Mouse (Mus musculus): Measurements from ENCODE around the gene Ckm. TPM values are rescaled to one million over a fixed set of nuclear protein-coding genes. Genes with fewer than 3 reads are reported as not detected.

Gene Ckm
- total RNA-seq, 2 experiments from 2014 or later = not detected

DNA sequence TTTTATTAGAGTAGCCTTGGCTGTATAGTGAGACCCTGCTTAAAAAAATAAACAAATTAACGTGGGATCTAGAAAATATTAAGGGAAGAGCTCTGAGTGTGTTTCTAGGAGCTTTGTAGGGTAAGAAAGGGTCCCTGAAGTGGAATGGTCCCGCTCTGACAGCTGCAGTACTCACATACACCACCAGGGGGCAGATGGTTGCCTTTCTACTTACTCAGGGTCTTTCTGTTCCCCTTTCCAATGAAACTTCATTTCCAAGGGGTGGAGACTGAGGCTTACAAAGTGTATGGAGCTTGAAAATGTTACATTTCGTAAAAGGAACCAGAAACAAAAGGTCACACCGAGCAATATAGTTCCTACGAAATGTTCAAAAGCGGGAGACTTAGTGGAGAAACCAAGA lies 56.9 kb downstream of the Ckm start:
- no peak for ATAC-seq (replicated peaks; ENCODE audit: low FRiP score, poor library complexity, severe bottlenecking)

DNA sequence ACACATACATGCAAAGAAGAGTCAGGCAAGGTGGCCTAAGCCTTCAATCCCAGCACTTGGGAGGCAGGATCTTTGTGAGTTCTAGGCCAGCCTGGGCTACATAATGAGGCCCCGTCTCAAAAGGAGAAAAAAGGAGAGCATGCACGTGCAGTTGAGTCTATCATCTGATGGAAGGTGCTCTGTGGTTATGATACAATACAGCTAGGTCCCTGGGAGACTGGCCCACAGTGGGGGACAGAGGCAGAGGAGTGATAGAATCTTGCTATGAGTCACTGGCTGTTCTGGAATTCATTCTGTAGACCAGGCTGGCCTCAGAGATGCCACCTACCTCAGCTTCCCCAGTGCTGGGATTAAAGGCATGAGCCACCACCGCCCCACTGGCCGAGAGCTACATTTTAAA lies 57.9 kb downstream of the Ckm start:
- ATAC-seq (replicated peaks; ENCODE audit: low FRiP score, poor library complexity, severe bottlenecking) = no peak

DNA sequence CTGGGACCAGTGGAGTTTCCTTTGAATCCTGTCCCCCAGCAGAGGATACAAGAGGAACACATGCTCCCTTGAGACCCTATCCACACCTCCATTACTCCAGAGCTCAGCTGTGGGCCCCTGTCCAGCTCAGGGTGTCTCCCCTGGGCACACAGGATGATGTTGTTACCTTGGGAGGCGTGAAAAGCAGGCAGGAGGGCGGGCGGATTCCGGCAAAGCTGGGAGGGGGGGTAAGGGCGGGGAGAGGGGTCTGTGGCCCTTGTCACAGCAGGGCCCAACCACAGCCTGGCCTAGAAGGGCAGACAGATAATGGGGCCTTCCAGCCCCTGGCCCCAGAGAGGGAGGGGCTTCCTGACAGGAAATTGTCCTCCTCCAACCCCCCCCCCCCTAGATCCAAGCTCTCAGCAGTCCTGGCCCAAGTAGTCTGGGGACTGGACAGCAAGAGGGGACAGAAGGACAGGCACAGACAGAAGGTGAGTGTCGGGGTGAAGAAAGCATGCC lies 58.4 kb downstream of the Ckm start, which contains the start of gene Exoc3l2:
TSS of gene Exoc3l2 (plus strand) at position 448 of the 498 bp plus-strand sequence.
- no peak for ATAC-seq (replicated peaks; ENCODE audit: low FRiP score, poor library complexity, severe bottlenecking)

DNA sequence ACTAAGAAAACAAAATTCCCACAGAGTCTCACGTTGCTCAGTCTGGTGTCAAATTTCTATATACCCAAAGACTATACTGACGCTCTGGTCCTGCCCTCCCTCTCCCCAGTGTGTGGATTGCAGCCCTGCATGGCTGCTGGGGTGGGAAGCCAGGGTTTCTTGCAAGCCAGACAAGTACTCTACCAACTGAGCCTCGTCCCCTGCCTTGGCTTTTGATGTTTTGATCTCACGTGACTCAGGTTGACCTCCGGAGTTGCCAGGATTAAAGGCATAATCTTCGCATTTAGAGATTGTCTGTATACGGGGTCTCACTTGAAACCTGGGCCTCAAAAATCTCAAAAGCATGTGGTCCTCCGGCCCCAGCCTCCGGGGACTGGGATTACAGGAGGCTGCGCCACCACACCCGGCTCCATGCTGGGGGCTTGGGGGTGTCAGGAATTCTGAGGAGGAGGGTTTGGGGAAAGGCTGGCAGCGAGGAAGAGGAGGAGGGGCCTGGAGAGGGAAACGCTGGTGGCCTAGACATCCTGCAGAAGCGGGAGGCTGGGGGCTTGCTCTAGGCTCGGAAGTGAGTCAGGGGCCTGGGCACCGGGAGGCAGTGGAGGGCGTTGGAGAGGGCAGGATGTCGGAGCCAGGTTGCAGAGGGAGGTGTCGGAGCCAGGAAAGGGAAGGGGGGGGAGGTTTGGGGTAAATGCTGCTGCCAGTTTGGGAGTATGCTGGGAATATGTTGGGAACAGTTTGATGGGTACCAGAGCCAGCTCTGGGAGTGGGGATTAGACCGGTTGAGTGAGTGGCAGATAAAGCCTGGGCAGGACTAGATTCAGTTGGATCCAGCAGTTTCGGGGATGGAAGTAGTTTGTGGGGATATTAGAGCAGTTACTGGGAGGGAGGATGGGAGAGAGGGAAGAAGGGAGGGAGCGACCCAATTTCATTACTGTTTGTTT lies 60.1 kb downstream of the Ckm start:
- ATAC-seq (replicated peaks; ENCODE audit: low FRiP score, poor library complexity, severe bottlenecking) = no peak

DNA sequence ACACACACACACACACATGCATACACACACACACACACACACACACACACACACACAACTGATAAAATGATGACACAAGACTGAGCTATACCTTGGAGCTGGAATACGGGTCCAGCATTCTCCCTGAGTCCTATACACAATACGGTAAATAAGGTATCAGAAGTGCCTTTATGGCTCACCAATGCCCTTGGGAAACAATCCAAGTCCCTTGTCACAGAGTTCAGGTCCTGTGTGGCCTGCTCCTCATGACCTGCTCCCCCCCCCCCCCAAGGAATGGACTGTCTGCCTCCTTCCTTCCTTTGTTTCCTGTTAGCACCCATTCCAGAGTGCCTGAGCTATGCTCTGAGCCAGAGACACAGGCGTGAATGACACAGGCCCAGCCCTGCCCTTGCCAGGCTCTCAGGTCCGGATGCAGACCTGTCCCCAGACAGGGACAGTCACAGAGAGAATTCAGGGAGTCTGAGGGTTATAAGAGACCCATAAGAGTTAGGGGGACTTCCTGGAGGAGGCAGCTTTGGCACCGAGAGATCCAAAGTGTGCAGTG lies 62.1 kb downstream of the Ckm start:
- no peak for ATAC-seq (replicated peaks; ENCODE audit: low FRiP score, poor library complexity, severe bottlenecking)

DNA sequence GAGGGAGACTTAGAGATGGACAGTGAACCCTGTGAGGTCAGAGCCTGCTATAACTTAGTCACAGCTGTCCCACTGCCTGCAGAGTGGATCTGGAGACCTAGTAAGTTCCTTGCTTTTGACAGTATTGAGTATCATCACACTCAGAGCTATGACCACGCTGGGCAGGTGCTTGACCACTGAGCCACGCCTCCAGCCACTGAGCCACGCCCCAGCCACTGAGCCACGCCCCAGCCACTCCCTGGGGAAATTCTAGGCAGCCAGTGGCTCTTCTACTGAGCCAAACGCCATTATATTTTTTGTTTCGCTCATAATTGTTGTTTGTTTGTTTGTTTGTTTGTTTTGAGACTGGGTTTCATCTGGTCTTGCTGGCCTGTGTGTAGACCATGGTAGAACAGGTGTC lies 63.1 kb downstream of the Ckm start:
- ATAC-seq (replicated peaks; ENCODE audit: low FRiP score, poor library complexity, severe bottlenecking) = 0 out of 2 replicates have a peak, but pooled peaks have one; percentile 45

DNA sequence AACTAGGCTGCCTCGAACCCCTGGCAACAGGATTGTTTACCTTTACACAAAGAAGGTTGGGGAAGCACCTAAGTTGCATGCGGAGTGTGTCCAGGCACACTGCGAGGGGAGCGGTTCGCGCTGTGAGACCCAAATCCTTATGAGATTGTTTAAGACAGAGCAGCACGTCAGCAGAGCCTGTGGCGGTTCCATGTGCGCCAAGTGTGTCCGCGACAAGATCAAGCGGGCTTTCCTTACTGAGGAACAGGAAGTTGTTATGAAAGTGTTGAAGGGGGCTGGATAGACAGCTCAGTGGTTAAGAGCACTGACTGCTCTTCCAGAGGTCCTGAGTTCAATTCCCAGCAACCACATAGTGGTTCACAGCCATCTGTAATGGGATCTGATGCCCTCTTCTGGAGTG lies 63.7 kb downstream of the Ckm start:
- no peak for ATAC-seq (replicated peaks; ENCODE audit: low FRiP score, poor library complexity, severe bottlenecking)

DNA sequence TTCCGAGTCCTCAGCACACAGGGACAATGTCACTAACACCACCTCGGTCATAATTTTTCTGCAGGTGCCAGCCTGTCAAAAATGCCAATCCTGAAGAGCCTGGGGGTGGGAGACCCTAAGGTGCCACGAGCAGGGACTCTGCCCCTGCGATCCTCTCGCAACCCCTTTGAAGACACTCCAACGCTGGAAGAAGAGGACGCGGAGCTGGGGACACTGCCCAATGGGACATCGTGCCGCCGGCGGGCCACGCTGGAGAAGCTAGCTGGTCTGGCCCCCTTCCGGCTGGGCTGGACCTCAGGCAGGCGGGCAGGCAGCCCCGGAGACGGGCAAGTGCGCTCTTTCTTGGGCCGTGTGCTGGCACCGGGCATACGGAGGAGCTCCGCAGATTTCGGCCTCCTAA lies 64.8 kb downstream of the Ckm start:
- ATAC-seq (replicated peaks; ENCODE audit: low FRiP score, poor library complexity, severe bottlenecking) = no peak

DNA sequence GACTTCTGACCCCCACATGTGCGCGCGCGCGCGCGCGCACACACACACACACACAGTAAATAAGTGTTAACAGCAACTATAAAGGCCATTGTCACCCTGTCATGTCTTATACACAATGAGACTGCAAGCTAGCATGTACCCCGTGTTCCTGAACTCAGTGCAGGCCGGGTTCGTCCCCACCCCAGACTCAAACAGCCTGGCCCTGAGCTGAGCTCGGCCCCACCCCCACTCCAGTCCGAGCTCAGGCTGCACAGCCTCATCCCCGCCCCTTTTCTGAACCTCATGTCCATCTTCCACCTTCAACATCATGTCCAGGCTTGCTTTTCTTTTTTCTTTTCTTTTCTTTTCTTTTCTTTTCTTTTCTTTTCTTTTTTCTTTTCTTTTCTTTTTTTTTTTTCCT lies 65.7 kb downstream of the Ckm start:
- ATAC-seq (replicated peaks; ENCODE audit: low FRiP score, poor library complexity, severe bottlenecking) = no peak

DNA sequence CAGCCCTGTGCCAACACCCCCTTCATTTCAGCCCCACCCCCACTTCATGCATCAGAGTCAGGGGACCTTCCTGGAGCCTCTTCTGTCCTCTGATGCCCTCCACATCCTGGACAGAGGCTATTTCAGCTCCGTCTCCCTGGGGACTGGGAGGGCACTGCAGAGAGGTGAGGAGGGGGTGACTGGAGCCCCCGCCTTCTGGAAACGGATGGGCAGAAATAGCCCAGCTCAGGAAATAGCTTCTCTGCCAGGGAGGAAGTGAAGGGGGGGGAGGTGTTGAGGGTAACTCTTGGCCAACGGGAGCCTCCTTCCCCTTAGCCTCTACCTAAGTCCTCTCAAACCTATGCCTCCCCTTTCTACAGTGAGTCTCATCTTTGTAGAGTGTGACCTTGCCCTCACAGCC lies 67.8 kb downstream of the Ckm start:
- no peak for ATAC-seq (replicated peaks; ENCODE audit: low FRiP score, poor library complexity, severe bottlenecking)

Other genes starting within 250 kb of the Ckm start
- gene Gipr, start 238.6 kb upstream of the Ckm start, total RNA-seq (2015; ENCODE audit: low replicate concordance) = not detected in 2 replicates
- gene Gipr, start 238.6 kb upstream of the Ckm start, total RNA-seq (2017; ENCODE audit: low replicate concordance) = not detected in 2 replicates
- 2.5 TPM in 1 of 2 replicates, not detected in the other for gene Eml2, start 228.4 kb upstream of the Ckm start, total RNA-seq (2015; ENCODE audit: low replicate concordance)
- 1.3 TPM in 1 of 2 replicates, not detected in the other for gene Eml2, start 228.4 kb upstream of the Ckm start, total RNA-seq (2017; ENCODE audit: low replicate concordance)
- gene Gpr4, start 192.2 kb upstream of the Ckm start, total RNA-seq (2015; ENCODE audit: low replicate concordance) = not detected in 2 replicates
- not detected in 2 replicates for gene Gpr4, start 192.2 kb upstream of the Ckm start, total RNA-seq (2017; ENCODE audit: low replicate concordance)
- gene Opa3, start 176.4 kb upstream of the Ckm start, total RNA-seq (2015; ENCODE audit: low replicate concordance) = 19.8 and 25.6 TPM in 2 replicates
- gene Opa3, start 176.4 kb upstream of the Ckm start, total RNA-seq (2017; ENCODE audit: low replicate concordance) = 20.0 and 22.7 TPM in 2 replicates
- 34.0 and 58.7 TPM in 2 replicates for gene Vasp, start 133.0 kb upstream of the Ckm start, total RNA-seq (2015; ENCODE audit: low replicate concordance)
- 17.9 and 26.7 TPM in 2 replicates for gene Vasp, start 133.0 kb upstream of the Ckm start, total RNA-seq (2017; ENCODE audit: low replicate concordance)
- gene Ppm1n, start 124.7 kb upstream of the Ckm start, total RNA-seq (2015; ENCODE audit: low replicate concordance) = not detected in 2 replicates
- gene Ppm1n, start 124.7 kb upstream of the Ckm start, total RNA-seq (2017; ENCODE audit: low replicate concordance) = not detected in 2 replicates
- 4.0 TPM in 1 of 2 replicates, not detected in the other for gene Rtn2, start 122.2 kb upstream of the Ckm start, total RNA-seq (2015; ENCODE audit: low replicate concordance)
- not detected in 2 replicates for gene Rtn2, start 122.2 kb upstream of the Ckm start, total RNA-seq (2017; ENCODE audit: low replicate concordance)
- gene Fosb, start 94.7 kb upstream of the Ckm start, total RNA-seq (2015; ENCODE audit: low replicate concordance) = 6.3 and 7.9 TPM in 2 replicates
- 1.3 and 3.3 TPM in 2 replicates for gene Fosb, start 94.7 kb upstream of the Ckm start, total RNA-seq (2017; ENCODE audit: low replicate concordance)
- gene Ercc1, start 60.0 kb upstream of the Ckm start, total RNA-seq (2015; ENCODE audit: low replicate concordance) = 3.6 and 12.6 TPM in 2 replicates
- gene Ercc1, start 60.0 kb upstream of the Ckm start, total RNA-seq (2017; ENCODE audit: low replicate concordance) = 1.2 and 1.8 TPM in 2 replicates
- 2.1 and 3.6 TPM in 2 replicates for gene Cd3eap, start 45.3 kb upstream of the Ckm start, total RNA-seq (2015; ENCODE audit: low replicate concordance)
- gene Cd3eap, start 45.3 kb upstream of the Ckm start, total RNA-seq (2017; ENCODE audit: low replicate concordance) = 0.45 and 4.0 TPM in 2 replicates
- gene Ppp1r13l, start 45.0 kb upstream of the Ckm start, total RNA-seq (2015; ENCODE audit: low replicate concordance) = not detected in 2 replicates
- gene Ppp1r13l, start 45.0 kb upstream of the Ckm start, total RNA-seq (2017; ENCODE audit: low replicate concordance) = 0.64 and 1.7 TPM in 2 replicates
- gene Ercc2, start 22.8 kb upstream of the Ckm start, total RNA-seq (2015; ENCODE audit: low replicate concordance) = 1.7 and 1.8 TPM in 2 replicates
- 5.3 and 11.3 TPM in 2 replicates for gene Ercc2, start 22.8 kb upstream of the Ckm start, total RNA-seq (2017; ENCODE audit: low replicate concordance)
- 2.5 TPM in 1 of 2 replicates, not detected in the other for gene Klc3, start 672 bp upstream of the Ckm start, total RNA-seq (2015; ENCODE audit: low replicate concordance)
- gene Klc3, start 672 bp upstream of the Ckm start, total RNA-seq (2017; ENCODE audit: low replicate concordance) = not detected in 2 replicates
- 4.3 and 8.8 TPM in 2 replicates for gene Mark4, start 54.0 kb downstream of the Ckm start, total RNA-seq (2015; ENCODE audit: low replicate concordance)
- gene Mark4, start 54.0 kb downstream of the Ckm start, total RNA-seq (2017; ENCODE audit: low replicate concordance) = 1.1 and 1.2 TPM in 2 replicates
- gene Exoc3l2, start 58.6 kb downstream of the Ckm start, total RNA-seq (2015; ENCODE audit: low replicate concordance) = not detected in 2 replicates
- not detected in 2 replicates for gene Exoc3l2, start 58.6 kb downstream of the Ckm start, total RNA-seq (2017; ENCODE audit: low replicate concordance)
- gene Bloc1s3, start 103.6 kb downstream of the Ckm start, total RNA-seq (2015; ENCODE audit: low replicate concordance) = 2.9 TPM in 2 replicates
- 0.13 and 0.15 TPM in 2 replicates for gene Bloc1s3, start 103.6 kb downstream of the Ckm start, total RNA-seq (2017; ENCODE audit: low replicate concordance)
- 12.6 and 31.9 TPM in 2 replicates for gene Trappc6a, start 103.6 kb downstream of the Ckm start, total RNA-seq (2015; ENCODE audit: low replicate concordance)
- 3.5 and 5.8 TPM in 2 replicates for gene Trappc6a, start 103.6 kb downstream of the Ckm start, total RNA-seq (2017; ENCODE audit: low replicate concordance)
- gene Nkpd1, start 113.1 kb downstream of the Ckm start, total RNA-seq (2015; ENCODE audit: low replicate concordance) = not detected in 2 replicates
- gene Nkpd1, start 113.1 kb downstream of the Ckm start, total RNA-seq (2017; ENCODE audit: low replicate concordance) = not detected in 2 replicates
- gene Ppp1r37, start 158.3 kb downstream of the Ckm start, total RNA-seq (2015; ENCODE audit: low replicate concordance) = 51.1 and 51.5 TPM in 2 replicates
- gene Ppp1r37, start 158.3 kb downstream of the Ckm start, total RNA-seq (2017; ENCODE audit: low replicate concordance) = 54.5 and 74.7 TPM in 2 replicates
- not detected in 2 replicates for gene Zfp296, start 172.5 kb downstream of the Ckm start, total RNA-seq (2015; ENCODE audit: low replicate concordance)
- 1.7 TPM in 1 of 2 replicates, not detected in the other for gene Zfp296, start 172.5 kb downstream of the Ckm start, total RNA-seq (2017; ENCODE audit: low replicate concordance)
- 78.9 and 80.1 TPM in 2 replicates for gene Gemin7, start 172.8 kb downstream of the Ckm start, total RNA-seq (2015; ENCODE audit: low replicate concordance)
- gene Gemin7, start 172.8 kb downstream of the Ckm start, total RNA-seq (2017; ENCODE audit: low replicate concordance) = 19.6 and 26.4 TPM in 2 replicates
- 12.3 and 14.3 TPM in 2 replicates for gene Clasrp, start 199.7 kb downstream of the Ckm start, total RNA-seq (2015; ENCODE audit: low replicate concordance)
- 19.9 and 45.4 TPM in 2 replicates for gene Clasrp, start 199.7 kb downstream of the Ckm start, total RNA-seq (2017; ENCODE audit: low replicate concordance)
- 1.7 and 3.2 TPM in 2 replicates for gene Relb, start 224.7 kb downstream of the Ckm start, total RNA-seq (2015; ENCODE audit: low replicate concordance)
- 4.0 TPM in 1 of 2 replicates, not detected in the other for gene Relb, start 224.7 kb downstream of the Ckm start, total RNA-seq (2017; ENCODE audit: low replicate concordance)